In genomic region chr15:103453551-103454218, GRCm38 (mm10) we compare ENCODE assay signal across 8 mouse cellular contexts. TPM values are rescaled to one million over a fixed set of nuclear protein-coding genes. Genes with fewer than 3 reads are reported as not detected.
DNase-seq lines count a peak whose midpoint lies in the region; ATAC-seq and TF ChIP-seq lines count a peak whose summit lies in the region.

Gene Nckap1l (plus strand): TSS chr15:103453794.

- no peaks in the 10 kb centered on the region for H3K9me3 ChIP-seq in kidney, postnatal 0 days (replicated peaks; ENCODE audit: low read length)
- no peaks in the 10 kb centered on the region for H3K9me3 ChIP-seq in kidney, embryonic 16.5 days (ENCODE audit: low read length)

- no peak within 1 kb of the TSS for H3K9ac ChIP-seq in kidney, postnatal 0 days (ENCODE audit: low read depth, low read length)
- H3K9ac ChIP-seq in kidney, embryonic 16.5 days (replicated peaks; ENCODE audit: low read length) = no peak within 1 kb of the TSS

- no peak within 1 kb of the TSS for H3K27ac ChIP-seq in kidney, postnatal 0 days
- H3K27ac ChIP-seq in kidney, embryonic 16.5 days (ENCODE audit: low read length) = no peak within 1 kb of the TSS

- WGBS in kidney, postnatal 0 days = 88% methylated on average over 13 of the region's 13 CpGs
- WGBS in kidney, embryonic 16.5 days = 87% methylated on average over 13 of the region's 13 CpGs

- H3K4me2 ChIP-seq in kidney, postnatal 0 days (ENCODE audit: low read length) = no peak within 1 kb of the TSS
- no peak within 1 kb of the TSS for H3K4me2 ChIP-seq in kidney, embryonic 16.5 days (replicated peaks; ENCODE audit: low read depth, low read length)

- no peaks in the 10 kb centered on the region for H3K27me3 ChIP-seq in kidney, postnatal 0 days (ENCODE audit: insufficient read depth, low read length)
- no peaks in the 10 kb centered on the region for H3K27me3 ChIP-seq in kidney, embryonic 16.5 days (ENCODE audit: insufficient read depth, low read length)

- no peak within 1 kb of the TSS for H3K4me3 ChIP-seq in kidney, postnatal 0 days (replicated peaks; ENCODE audit: low read depth, low read length)
- no peak within 1 kb of the TSS for H3K4me3 ChIP-seq in kidney, embryonic 16.5 days (ENCODE audit: low read length)

- no peak for ATAC-seq in kidney, postnatal 0 days (replicated peaks; ENCODE audit: low FRiP score, low read depth)
- ATAC-seq in kidney, embryonic 16.5 days (ENCODE audit: low FRiP score, low TSS enrichment) = no peak

- no peaks in the 10 kb centered on the region for H3K4me1 ChIP-seq in kidney, postnatal 0 days (replicated peaks; ENCODE audit: insufficient read depth, low read length)
- H3K4me1 ChIP-seq in kidney, embryonic 16.5 days (ENCODE audit: insufficient read depth, low read length) = no peaks in the 10 kb centered on the region

- no peak for TF ChIP-seq CTCF in kidney, postnatal 0 days (IDR thresholded peaks at IDR 0.05; ENCODE audit: low read depth)

- DNase-seq in kidney, postnatal 0 days (ENCODE audit: low spot score) = peak; percentile 8
- peak; percentile 12 for DNase-seq in adrenal gland, adult 8-10 months
- peak; percentile 20 for DNase-seq in heart, postnatal 4 days
- peak; percentile 49 for DNase-seq in lung, postnatal 10 days
- DNase-seq in testis, postnatal 14 days (ENCODE audit: low spot score) = peak; percentile 10
- no peak for DNase-seq in ovary, postnatal 36 days (ENCODE audit: low spot score)
- no peak for DNase-seq in ovary, adult 18-20 months (ENCODE audit: low spot score)

- H3K36me3 ChIP-seq in kidney, postnatal 0 days (ENCODE audit: insufficient read depth, low read length) = no peaks in the 10 kb centered on the region
- no peaks in the 10 kb centered on the region for H3K36me3 ChIP-seq in kidney, embryonic 16.5 days (ENCODE audit: insufficient read depth, low read length)

RNA-seq across cellular contexts. Expression of gene Nckap1l, which starts in this region (rescaled TPM):
- 1.2 and 1.5 TPM in 2 replicates for polyA plus RNA-seq in kidney, postnatal 0 days (2015; fragmentation: Nextera tagmentation; extraction: Ambion mirVana)
- 1.6 and 2.0 TPM in 2 replicates for polyA plus RNA-seq in kidney, embryonic 16.5 days (2015; fragmentation: Nextera tagmentation; extraction: Ambion mirVana)
- 10 to 100 TPM in 2 of 4 experiments, 1 to 10 TPM in 2; 4.8 to 13.3 (median 8.7) TPM for total RNA-seq in adrenal gland, adult 8-10 months (2022)
- total RNA-seq in heart, postnatal 4 days (2021) = 1 to 10 TPM; 2.7 to 3.4 TPM

Comparison
In these comparisons a context has a peak if more than half of its experiments do, and no peak if none do; other contexts are left out.
1. DNase-seq: peak in kidney, postnatal 0 days (single experiment), adrenal gland, adult 8-10 months (single experiment), heart, postnatal 4 days (single experiment), lung, postnatal 10 days (single experiment) and testis, postnatal 14 days (single experiment); none in ovary, postnatal 36 days (single experiment) and ovary, adult 18-20 months (single experiment).